Mouse (Mus musculus): Measurements from ENCODE around the gene Pfn1. TPM values are rescaled to one million over a fixed set of nuclear protein-coding genes. Genes with fewer than 3 reads are reported as not detected.

Gene Pfn1
- polyA plus RNA-seq, 1 experiment from 2014 or later: 1,399 TPM

DNA sequence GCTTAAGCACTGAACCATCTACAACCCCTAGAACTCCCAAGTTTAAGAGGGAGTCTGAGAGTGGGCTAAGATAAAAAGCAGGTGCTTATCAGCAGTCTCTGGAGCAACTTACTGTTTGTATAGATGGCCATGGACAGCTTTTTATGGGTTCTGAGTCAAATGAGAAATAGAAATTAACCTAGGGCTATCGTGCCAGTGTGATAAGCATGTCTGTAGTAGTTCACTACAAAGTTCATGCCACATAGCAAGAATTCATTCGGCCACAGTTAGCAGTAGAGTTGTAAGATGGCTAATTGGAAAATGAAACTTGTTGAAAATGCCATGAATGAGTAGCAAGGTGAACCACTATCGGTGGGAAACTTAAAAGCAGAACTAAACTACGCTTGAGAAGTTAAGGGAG lies 5.9 kb downstream of the Pfn1 start:
- Histone ChIP-seq H3K27me3 (ENCODE audit: control insufficient read depth, insufficient read depth, low read length) (no peaks in the 10 kb centered on the region), H3K4me2 (ENCODE audit: low read depth) (peak overlapping the region; percentile 96), H3K9ac (ENCODE audit: low read length) (peak overlapping the region; percentile 79), H3K36me3 (ENCODE audit: control insufficient read depth, insufficient read depth, low read length) (peaks cover 22% of the 10 kb centered on the region), H3K4me1 (ENCODE audit: control insufficient read depth, insufficient read depth, low read length) (peaks cover 28% of the 10 kb centered on the region), H3K4me3 (ENCODE audit: low read depth, low read length) (peak overlapping the region; percentile 78; the same call in 1 of the 2 replicates), H3K27ac (ENCODE audit: low read depth, low read length) (no peak overlapping the region), H3K9me3 (ENCODE audit: control insufficient read depth, low read length) (no peaks in the 10 kb centered on the region)
- WGBS: 91% methylated on average over 4 of the region's 4 CpGs
- no peak for DNase-seq (ENCODE audit: low spot score)
- ATAC-seq (ENCODE audit: insufficient read depth, low FRiP score, low TSS enrichment): no peak

DNA sequence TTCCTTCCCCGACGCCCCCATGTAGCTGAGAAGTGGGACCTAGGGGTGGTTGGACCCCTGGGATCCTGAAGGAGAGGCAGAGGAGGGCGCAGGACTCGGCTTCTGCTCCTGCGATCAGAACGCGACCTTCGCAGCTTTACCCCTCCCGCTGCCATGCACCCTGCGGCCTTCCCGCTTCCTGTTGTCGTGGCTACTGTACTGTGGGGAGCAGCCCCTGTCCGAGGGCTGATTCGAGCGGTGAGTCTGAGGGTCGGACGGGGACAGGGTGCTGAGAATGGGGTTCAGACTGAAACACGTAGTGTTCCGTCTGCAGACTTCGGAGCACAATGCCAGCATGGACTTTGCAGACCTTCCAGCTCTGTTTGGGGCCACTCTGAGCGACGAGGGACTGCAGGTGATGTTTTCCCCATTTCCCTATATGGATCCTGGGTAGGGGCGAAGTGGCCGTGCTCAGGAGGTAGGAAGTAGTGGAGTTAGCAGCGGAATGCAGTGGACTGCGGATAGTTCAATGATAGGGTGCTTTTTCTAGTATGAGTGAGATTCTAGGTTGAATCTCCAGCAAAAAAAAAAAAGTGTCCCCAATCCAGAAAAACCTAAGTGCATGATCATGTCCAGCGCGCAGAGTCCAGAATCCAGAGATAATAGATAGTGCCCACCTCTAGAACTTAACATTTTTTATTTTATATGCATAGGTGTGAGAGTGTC lies 6.6 kb downstream of the Pfn1 start:
- peak; percentile 28 for DNase-seq (ENCODE audit: low spot score)
- 5% methylated on average over 28 of the region's 28 CpGs for WGBS
- Histone ChIP-seq H3K36me3 (ENCODE audit: control insufficient read depth, insufficient read depth, low read length) (peaks cover 22% of the 10 kb centered on the region), H3K4me2 (ENCODE audit: low read depth) (peak overlapping the region; percentile 96), H3K4me3 (ENCODE audit: low read depth, low read length) (peak overlapping the region; percentile 78), H3K4me1 (ENCODE audit: control insufficient read depth, insufficient read depth, low read length) (peaks cover 26% of the 10 kb centered on the region), H3K27me3 (ENCODE audit: control insufficient read depth, insufficient read depth, low read length) (no peaks in the 10 kb centered on the region), H3K9ac (ENCODE audit: low read length) (peak overlapping the region; percentile 79), H3K27ac (ENCODE audit: low read depth, low read length) (peak overlapping the region; percentile 85), H3K9me3 (ENCODE audit: control insufficient read depth, low read length) (no peaks in the 10 kb centered on the region)
- ATAC-seq (ENCODE audit: insufficient read depth, low FRiP score, low TSS enrichment): 0 out of 2 replicates have a peak, but pooled peaks have one; percentile 38

DNA sequence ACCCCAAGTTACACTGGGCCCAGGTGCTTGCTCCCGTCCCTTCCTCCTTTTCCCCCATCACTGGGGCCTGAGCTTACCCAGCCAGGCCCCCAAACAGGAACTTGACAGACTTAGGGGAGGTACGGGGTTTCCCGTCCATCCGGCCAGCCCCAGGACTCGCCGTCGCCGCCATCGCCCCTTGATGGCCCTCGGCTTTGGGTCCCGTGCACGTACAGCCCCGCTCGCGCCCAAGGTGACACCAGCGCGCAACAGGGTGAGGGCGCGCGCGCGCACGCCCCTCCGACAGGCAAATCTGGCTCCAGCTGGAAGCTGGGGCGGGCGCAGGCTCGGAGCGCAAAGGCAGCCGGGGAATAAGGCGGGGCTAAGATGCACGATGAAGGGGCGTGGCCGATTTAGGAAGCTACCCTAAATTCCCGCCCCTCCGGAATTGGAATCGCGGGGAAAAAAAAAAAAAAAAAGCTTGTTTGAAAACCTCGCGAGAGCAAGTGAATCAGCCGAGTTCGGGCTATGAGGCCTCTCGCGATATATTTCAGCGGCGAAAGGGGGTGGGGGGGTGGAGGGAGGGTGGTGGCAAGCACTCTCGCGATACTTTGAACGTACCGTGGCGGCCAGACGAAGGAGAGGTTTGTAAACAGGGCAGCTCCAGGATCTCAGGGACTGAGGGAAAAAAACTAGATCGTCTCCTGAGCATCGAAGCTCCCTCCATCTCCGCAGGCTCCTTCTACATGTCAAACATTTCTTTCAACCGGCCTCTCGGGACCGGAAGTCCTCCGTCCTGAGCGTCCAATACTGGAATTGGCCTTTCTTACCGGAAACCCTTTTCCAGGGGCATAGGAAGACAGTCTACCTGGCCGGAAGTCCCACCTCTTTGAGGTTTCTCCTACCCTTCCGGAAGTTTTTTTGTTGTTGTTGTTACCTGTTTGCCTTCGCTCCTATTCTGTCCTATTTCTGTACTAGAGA lies 7.5 kb downstream of the Pfn1 start, which contains the start of the genes Rnf167 and Slc25a11:
TSS of gene Rnf167 (plus strand) at position 545 of the 960 bp plus-strand sequence.
TSS of gene Slc25a11 (minus strand) at position 789 of the 960 bp plus-strand sequence.
- H3K36me3 ChIP-seq (ENCODE audit: control insufficient read depth, insufficient read depth, low read length): peaks cover 19% of the 10 kb centered on the region
- peak within 1 kb of the TSS; percentile 96 for H3K4me2 ChIP-seq (ENCODE audit: low read depth)
- peak within 1 kb of the TSS; percentile 78 for H3K4me3 ChIP-seq (ENCODE audit: low read depth, low read length)
- WGBS: under 1% methylated on average over 63 of the region's 63 CpGs
- H3K9me3 ChIP-seq (ENCODE audit: control insufficient read depth, low read length): no peaks in the 10 kb centered on the region
- H3K4me1 ChIP-seq (ENCODE audit: control insufficient read depth, insufficient read depth, low read length): peaks cover 19% of the 10 kb centered on the region
- peak; percentile 85 for ATAC-seq (ENCODE audit: insufficient read depth, low FRiP score, low TSS enrichment)
- no peaks in the 10 kb centered on the region for H3K27me3 ChIP-seq (ENCODE audit: control insufficient read depth, insufficient read depth, low read length)
- peak; percentile 98 for DNase-seq (ENCODE audit: low spot score)
- peak within 1 kb of the TSS; percentile 85 for H3K27ac ChIP-seq (ENCODE audit: low read depth, low read length)
- peak within 1 kb of the TSS; percentile 81 for H3K9ac ChIP-seq (ENCODE audit: low read length)

DNA sequence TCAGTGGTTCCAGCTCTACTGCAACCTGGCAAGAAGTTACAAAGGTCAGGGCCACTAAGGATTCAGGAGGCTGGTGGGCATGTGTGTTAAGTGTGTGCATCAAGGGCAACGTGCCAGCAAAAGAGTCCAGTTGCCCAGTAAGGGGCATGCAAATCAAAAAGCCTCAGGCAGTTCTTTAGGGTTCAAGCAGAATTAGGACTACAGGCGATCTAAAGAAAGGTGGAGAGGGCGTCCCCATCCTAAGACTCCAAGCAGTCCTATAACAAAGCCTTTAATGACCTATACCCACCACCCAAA lies 8.2 kb downstream of the Pfn1 start:
- peak overlapping the region; percentile 80; the same call in 1 of the 2 replicates for H3K27ac ChIP-seq (ENCODE audit: low read depth, low read length)
- H3K36me3 ChIP-seq (ENCODE audit: control insufficient read depth, insufficient read depth, low read length): peaks cover 19% of the 10 kb centered on the region
- H3K4me3 ChIP-seq (ENCODE audit: low read depth, low read length): peak overlapping the region; percentile 78
- H3K27me3 ChIP-seq (ENCODE audit: control insufficient read depth, insufficient read depth, low read length): no peaks in the 10 kb centered on the region
- no peak for ATAC-seq (ENCODE audit: insufficient read depth, low FRiP score, low TSS enrichment)
- H3K9ac ChIP-seq (ENCODE audit: low read length): peak overlapping the region; percentile 81
- peak overlapping the region; percentile 79 for H3K4me2 ChIP-seq (ENCODE audit: low read depth)
- DNase-seq (ENCODE audit: low spot score): no peak
- peaks cover 19% of the 10 kb centered on the region for H3K4me1 ChIP-seq (ENCODE audit: control insufficient read depth, insufficient read depth, low read length)
- no peaks in the 10 kb centered on the region for H3K9me3 ChIP-seq (ENCODE audit: control insufficient read depth, low read length)
- 27% methylated on average over 3 of the region's 3 CpGs for WGBS

DNA sequence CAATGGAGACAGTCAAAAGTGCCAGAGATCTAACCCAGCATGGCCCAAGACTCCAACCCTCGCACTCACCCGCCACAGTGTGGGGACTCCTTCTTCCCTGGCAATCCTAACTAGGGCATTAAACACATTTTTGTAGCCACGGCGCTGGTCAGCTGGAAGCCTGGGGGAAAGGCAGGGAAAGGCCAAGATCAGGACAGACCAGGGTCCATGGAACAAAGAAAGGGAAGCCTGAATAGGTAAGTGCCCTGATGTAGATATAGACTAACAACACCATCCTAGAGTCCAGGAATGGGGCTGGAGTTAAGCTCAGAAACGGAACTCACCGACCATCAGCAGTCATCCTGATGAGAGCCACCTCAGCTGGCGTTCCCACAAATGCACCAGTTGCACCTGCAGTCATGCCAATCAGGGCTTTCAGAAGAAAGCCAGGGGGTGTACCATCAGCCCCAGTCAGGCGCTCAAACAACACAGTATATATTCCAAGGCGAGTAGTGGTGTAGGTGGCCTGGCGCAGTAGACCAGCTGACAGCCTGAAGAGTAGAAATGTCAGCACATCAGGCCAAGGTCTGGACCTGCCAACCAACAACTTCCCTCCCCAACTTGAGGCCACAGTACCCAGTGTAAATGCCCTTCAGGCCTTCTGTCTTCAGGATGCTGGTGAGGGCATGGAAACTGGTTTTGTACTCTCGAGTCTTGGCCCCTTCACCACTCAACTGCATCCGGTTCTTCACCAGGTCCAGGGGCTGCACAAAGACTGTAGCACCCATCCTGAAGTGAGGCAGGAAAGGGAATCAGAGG lies 8.8 kb downstream of the Pfn1 start:
- ATAC-seq (ENCODE audit: insufficient read depth, low FRiP score, low TSS enrichment): no peak
- H3K4me3 ChIP-seq (ENCODE audit: low read depth, low read length): peak overlapping the region; percentile 78
- H3K27ac ChIP-seq (ENCODE audit: low read depth, low read length): no peak overlapping the region
- peak overlapping the region; percentile 81 for H3K9ac ChIP-seq (ENCODE audit: low read length)
- no peak for DNase-seq (ENCODE audit: low spot score)
- H3K27me3 ChIP-seq (ENCODE audit: control insufficient read depth, insufficient read depth, low read length): no peaks in the 10 kb centered on the region
- peak overlapping the region; percentile 79 for H3K4me2 ChIP-seq (ENCODE audit: low read depth)
- peaks cover 15% of the 10 kb centered on the region for H3K36me3 ChIP-seq (ENCODE audit: control insufficient read depth, insufficient read depth, low read length)
- peaks cover 15% of the 10 kb centered on the region for H3K4me1 ChIP-seq (ENCODE audit: control insufficient read depth, insufficient read depth, low read length)
- H3K9me3 ChIP-seq (ENCODE audit: control insufficient read depth, low read length): no peaks in the 10 kb centered on the region
- 90% methylated on average over 12 of the region's 12 CpGs for WGBS

DNA sequence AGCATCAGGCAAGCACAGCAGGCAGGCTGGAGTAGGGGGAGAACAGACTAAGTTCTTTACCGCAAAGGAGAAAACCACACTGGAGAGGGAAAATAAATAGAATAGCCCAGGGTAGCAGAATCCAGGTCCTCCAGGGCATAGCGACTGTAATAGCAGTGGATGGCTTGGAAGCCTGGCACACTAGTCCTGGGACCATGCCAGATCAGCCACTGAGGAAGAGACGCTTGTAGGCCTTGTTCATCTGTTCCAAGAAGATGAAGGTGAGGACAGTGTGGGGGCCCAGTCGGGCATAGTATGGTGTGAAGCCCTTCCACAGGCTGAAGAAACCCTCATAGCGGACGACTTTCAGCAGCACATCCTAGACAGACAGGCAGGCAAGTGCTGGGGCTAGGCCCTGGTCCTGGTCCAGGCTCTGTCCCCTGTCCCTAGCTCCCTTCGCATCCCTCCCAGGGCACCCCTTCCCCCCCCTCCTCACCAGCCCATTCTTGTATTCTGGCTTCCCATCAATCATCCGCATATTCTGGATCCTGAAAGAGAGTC lies 9.8 kb downstream of the Pfn1 start:
- no peak for DNase-seq (ENCODE audit: low spot score)
- Histone ChIP-seq H3K4me1 (ENCODE audit: control insufficient read depth, insufficient read depth, low read length) (peaks cover 13% of the 10 kb centered on the region), H3K36me3 (ENCODE audit: control insufficient read depth, insufficient read depth, low read length) (peaks cover 10% of the 10 kb centered on the region), H3K4me2 (ENCODE audit: low read depth) (no peak overlapping the region), H3K27ac (ENCODE audit: low read depth, low read length) (no peak overlapping the region), H3K9me3 (ENCODE audit: control insufficient read depth, low read length) (no peaks in the 10 kb centered on the region), H3K9ac (ENCODE audit: low read length) (no peak overlapping the region), H3K4me3 (ENCODE audit: low read depth, low read length) (no peak overlapping the region), H3K27me3 (ENCODE audit: control insufficient read depth, insufficient read depth, low read length) (no peaks in the 10 kb centered on the region)
- WGBS: 96% methylated on average over 8 of the region's 8 CpGs
- no peak for ATAC-seq (ENCODE audit: insufficient read depth, low FRiP score, low TSS enrichment)

DNA sequence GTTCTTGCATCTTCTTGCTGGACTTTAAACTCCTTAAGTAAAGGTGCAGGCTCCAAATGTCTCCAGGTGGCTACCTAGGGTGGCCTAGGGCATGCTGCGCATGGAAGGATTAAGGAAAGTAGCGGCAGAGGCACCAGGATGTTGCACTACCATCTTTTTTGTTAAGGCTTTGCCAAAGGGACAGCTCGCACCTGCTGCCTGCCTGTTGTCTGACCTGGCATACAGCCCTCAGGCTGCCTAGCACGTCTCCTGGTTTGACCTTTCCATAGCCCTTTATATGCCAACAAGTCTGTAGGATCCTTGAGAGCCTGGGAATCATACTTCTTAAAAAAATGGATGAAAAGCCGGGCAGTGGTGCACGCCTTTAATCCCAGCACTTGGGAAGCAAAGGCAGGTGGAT lies 11.4 kb downstream of the Pfn1 start:
- H3K27ac ChIP-seq (ENCODE audit: low read depth, low read length): no peak overlapping the region
- peaks cover 9% of the 10 kb centered on the region for H3K4me1 ChIP-seq (ENCODE audit: control insufficient read depth, insufficient read depth, low read length)
- no peak overlapping the region for H3K4me3 ChIP-seq (ENCODE audit: low read depth, low read length)
- no peak overlapping the region for H3K9ac ChIP-seq (ENCODE audit: low read length)
- 94% methylated on average over 6 of the region's 6 CpGs for WGBS
- H3K36me3 ChIP-seq (ENCODE audit: control insufficient read depth, insufficient read depth, low read length): peaks cover 9% of the 10 kb centered on the region; the same call in 1 of the 2 replicates
- ATAC-seq (ENCODE audit: insufficient read depth, low FRiP score, low TSS enrichment) (no peak), DNase-seq (ENCODE audit: low spot score) (no peak)
- H3K9me3 ChIP-seq (ENCODE audit: control insufficient read depth, low read length): no peaks in the 10 kb centered on the region
- no peak overlapping the region for H3K4me2 ChIP-seq (ENCODE audit: low read depth)
- H3K27me3 ChIP-seq (ENCODE audit: control insufficient read depth, insufficient read depth, low read length): no peaks in the 10 kb centered on the region

DNA sequence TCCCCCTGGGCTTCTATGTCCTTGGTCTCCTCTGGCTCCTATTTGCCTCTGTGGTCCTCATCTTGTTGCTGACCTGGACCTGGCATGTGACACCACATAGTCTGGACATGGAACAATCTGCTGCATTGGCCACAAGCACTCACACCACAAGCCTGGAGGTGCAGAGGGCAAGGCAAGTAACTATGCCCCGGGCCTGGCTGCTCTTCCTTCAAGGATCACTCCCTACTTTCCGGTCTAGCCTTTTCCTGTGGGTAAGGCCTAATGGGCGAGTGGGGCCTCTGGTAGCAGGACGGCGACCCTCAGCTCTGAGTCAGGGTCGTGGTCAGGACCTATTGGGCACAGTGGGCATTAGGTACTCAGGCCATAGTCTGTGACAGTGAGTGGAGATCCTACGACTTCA lies 13.2 kb downstream of the Pfn1 start:
- Histone ChIP-seq H3K9ac (ENCODE audit: low read length) (no peak overlapping the region), H3K36me3 (ENCODE audit: control insufficient read depth, insufficient read depth, low read length) (peaks cover 9% of the 10 kb centered on the region; the same call in 1 of the 2 replicates), H3K4me3 (ENCODE audit: low read depth, low read length) (no peak overlapping the region), H3K4me1 (ENCODE audit: control insufficient read depth, insufficient read depth, low read length) (peaks cover 4% of the 10 kb centered on the region), H3K27ac (ENCODE audit: low read depth, low read length) (no peak overlapping the region), H3K9me3 (ENCODE audit: control insufficient read depth, low read length) (no peaks in the 10 kb centered on the region), H3K27me3 (ENCODE audit: control insufficient read depth, insufficient read depth, low read length) (no peaks in the 10 kb centered on the region), H3K4me2 (ENCODE audit: low read depth) (no peak overlapping the region)
- 90% methylated on average over 7 of the region's 7 CpGs for WGBS
- ATAC-seq (ENCODE audit: insufficient read depth, low FRiP score, low TSS enrichment): no peak
- no peak for DNase-seq (ENCODE audit: low spot score)

Measured in neural tube, embryonic 11.5 days (tissue).